Mouse (Mus musculus): ENCODE data around the gene Sirpb1b. TPM values are rescaled to one million over a fixed set of nuclear protein-coding genes. Genes with fewer than 3 reads are reported as not detected.
"Not testable (repeated sequence)": the region's sequence is repeated elsewhere in the genome, so short reads cannot be mapped to it uniquely, and the experiment has no call there.

The Sirpb1b gene
- polyA plus RNA-seq, 1 experiment from 2014 or later: 0.18 TPM

DNA sequence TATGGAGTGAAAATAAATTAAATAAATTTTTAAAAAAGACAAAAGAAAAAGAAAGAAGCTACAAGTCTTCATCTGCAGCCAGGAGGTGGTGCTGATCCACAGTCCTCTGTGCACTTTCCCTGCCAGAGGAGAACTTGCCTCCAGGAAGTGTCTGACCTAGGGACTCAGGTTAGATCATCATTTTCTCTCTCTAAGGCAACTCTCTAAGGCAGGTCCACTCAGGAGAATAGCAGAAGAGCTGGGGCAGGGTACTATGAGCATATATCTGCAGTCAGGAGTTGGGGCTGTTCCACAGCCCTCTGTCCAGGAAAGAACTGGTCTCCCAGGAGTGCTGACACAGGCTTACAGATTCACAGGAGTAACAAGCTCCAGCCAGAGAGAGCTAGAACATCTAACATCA lies 46.3 kb downstream of the Sirpb1b start:
- TF ChIP-seq EP300 (optimal IDR thresholded peaks at IDR 0.05): no peak
- no peak for TF ChIP-seq CTCF (IDR thresholded peaks at IDR 0.05; ENCODE audit: low read depth)
- no peaks in the 10 kb centered on the region for H3K4me1 ChIP-seq (replicated peaks; ENCODE audit: control insufficient read depth, insufficient read depth)
- H3K9me3 ChIP-seq (ENCODE audit: control insufficient read depth, low read length): no peaks in the 10 kb centered on the region

GRCm38 (mm10) chr3:15513608-15514007 lies 61.3 kb downstream of the Sirpb1b start:
- DNase-seq (ENCODE audit: low spot score); H3K4me2 ChIP-seq (replicated peaks; ENCODE audit: low read depth); H3K9ac ChIP-seq (ENCODE audit: low read length); H3K27me3 ChIP-seq (ENCODE audit: control insufficient read depth, insufficient read depth, low read length); H3K27ac ChIP-seq (replicated peaks); H3K9me3 ChIP-seq (ENCODE audit: control insufficient read depth, low read length); H3K4me1 ChIP-seq (replicated peaks; ENCODE audit: control insufficient read depth, insufficient read depth); ATAC-seq (ENCODE audit: low FRiP score, low TSS enrichment); H3K4me3 ChIP-seq (ENCODE audit: low read depth, low read length); H3K36me3 ChIP-seq (ENCODE audit: control insufficient read depth, insufficient read depth, low read length): not testable (repeated sequence)
- WGBS: 85% methylated on average over 9 of the region's 11 CpGs

More for the DNA sequence above, 46.3 kb downstream of the Sirpb1b start:
- ATAC-seq (ENCODE audit: low FRiP score, low TSS enrichment): no peak
- H3K27ac ChIP-seq (replicated peaks): no peak overlapping the region
- H3K4me3 ChIP-seq (ENCODE audit: low read depth, low read length): no peak overlapping the region
- H3K9ac ChIP-seq (ENCODE audit: low read length): no peak overlapping the region
- no peak overlapping the region for H3K4me2 ChIP-seq (replicated peaks; ENCODE audit: low read depth)
- H3K27me3 ChIP-seq (ENCODE audit: control insufficient read depth, insufficient read depth, low read length): no peaks in the 10 kb centered on the region
- no peaks in the 10 kb centered on the region for H3K36me3 ChIP-seq (ENCODE audit: control insufficient read depth, insufficient read depth, low read length)
- DNase-seq (ENCODE audit: low spot score): no peak

DNA sequence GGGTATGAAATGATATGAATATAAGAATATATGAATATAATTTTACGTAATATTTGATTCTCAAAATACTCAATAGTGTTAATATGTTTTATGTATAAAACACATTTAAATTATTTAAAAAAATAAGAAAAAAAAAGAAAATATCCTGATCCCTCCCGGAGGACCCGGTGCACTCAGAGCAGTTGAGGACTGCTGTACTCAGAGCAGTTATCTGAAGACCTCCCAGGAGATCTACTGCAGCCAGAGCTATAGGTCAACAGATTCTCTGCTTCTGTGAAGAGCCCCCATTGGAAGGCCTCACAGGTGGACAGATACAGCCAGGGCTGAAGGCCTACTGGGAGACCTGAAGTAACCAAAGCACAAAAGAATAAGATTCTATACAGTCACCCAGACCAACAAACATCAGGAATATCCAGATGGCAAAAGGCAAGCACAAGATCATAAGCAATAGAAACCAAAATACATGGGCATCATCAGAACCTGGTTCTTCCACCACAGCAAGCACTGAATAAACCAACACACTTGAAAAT lies 67.0 kb downstream of the Sirpb1b start:
- not testable (repeated sequence) for DNase-seq (ENCODE audit: low spot score); H3K27ac ChIP-seq (replicated peaks)

DNA sequence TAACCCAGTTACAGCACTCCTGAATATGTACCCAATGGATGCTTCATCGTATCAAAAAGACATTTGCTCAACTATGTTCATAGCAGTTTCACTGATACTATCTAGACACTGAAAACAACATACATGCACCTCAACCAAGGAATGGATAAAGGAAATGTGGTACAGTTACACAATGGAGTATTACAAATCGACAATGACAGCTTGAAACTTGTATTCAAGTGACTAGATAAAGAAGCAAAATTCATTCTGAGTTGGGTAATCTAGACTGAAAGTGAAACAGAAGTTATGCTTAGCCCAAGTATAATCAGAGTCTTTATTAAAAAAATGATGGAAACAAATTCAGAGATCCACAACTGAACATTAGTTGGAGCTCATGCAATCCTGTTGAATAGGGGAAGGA lies 100.0 kb downstream of the Sirpb1b start:
- not testable (repeated sequence) for H3K27me3 ChIP-seq (ENCODE audit: control insufficient read depth, insufficient read depth, low read length); H3K4me3 ChIP-seq (ENCODE audit: low read depth, low read length); H3K4me2 ChIP-seq (replicated peaks; ENCODE audit: low read depth); H3K9me3 ChIP-seq (ENCODE audit: control insufficient read depth, low read length); H3K36me3 ChIP-seq (ENCODE audit: control insufficient read depth, insufficient read depth, low read length); H3K27ac ChIP-seq (replicated peaks); H3K9ac ChIP-seq (ENCODE audit: low read length); DNase-seq (ENCODE audit: low spot score); H3K4me1 ChIP-seq (replicated peaks; ENCODE audit: control insufficient read depth, insufficient read depth); ATAC-seq (ENCODE audit: low FRiP score, low TSS enrichment)
- WGBS: 77% methylated on average over 1 of the region's 2 CpGs

More for the DNA sequence above, 67.0 kb downstream of the Sirpb1b start:
- not testable (repeated sequence) for H3K36me3 ChIP-seq (ENCODE audit: control insufficient read depth, insufficient read depth, low read length); H3K4me1 ChIP-seq (replicated peaks; ENCODE audit: control insufficient read depth, insufficient read depth); H3K9ac ChIP-seq (ENCODE audit: low read length); H3K9me3 ChIP-seq (ENCODE audit: control insufficient read depth, low read length); H3K27me3 ChIP-seq (ENCODE audit: control insufficient read depth, insufficient read depth, low read length); H3K4me3 ChIP-seq (ENCODE audit: low read depth, low read length); ATAC-seq (ENCODE audit: low FRiP score, low TSS enrichment); H3K4me2 ChIP-seq (replicated peaks; ENCODE audit: low read depth)
- WGBS: 82% methylated on average over 3 of the region's 3 CpGs

DNA sequence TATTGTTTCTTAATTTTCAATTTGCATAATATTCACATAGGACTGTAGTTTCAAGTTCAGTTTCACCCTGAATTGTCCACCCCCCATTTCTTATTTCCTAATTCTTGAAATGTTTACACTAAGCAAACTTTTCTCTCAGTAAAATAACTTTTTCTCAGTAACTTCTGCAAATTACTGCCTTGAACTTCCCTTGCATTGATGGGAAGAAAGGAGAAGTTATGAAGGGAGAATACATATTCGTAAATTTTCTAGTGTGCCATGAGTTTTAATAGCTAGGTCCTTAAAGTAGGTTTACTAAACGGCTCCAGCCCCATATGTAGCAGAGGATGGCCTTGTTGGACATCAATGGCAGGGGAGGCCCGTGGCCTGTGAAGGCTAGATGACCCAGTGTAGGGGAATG lies 104.7 kb downstream of the Sirpb1b start:
- not testable (repeated sequence) for H3K9me3 ChIP-seq (ENCODE audit: control insufficient read depth, low read length); H3K4me3 ChIP-seq (ENCODE audit: low read depth, low read length); H3K4me1 ChIP-seq (replicated peaks; ENCODE audit: control insufficient read depth, insufficient read depth); H3K4me2 ChIP-seq (replicated peaks; ENCODE audit: low read depth); ATAC-seq (ENCODE audit: low FRiP score, low TSS enrichment); H3K27me3 ChIP-seq (ENCODE audit: control insufficient read depth, insufficient read depth, low read length); H3K27ac ChIP-seq (replicated peaks); H3K9ac ChIP-seq (ENCODE audit: low read length); DNase-seq (ENCODE audit: low spot score); H3K36me3 ChIP-seq (ENCODE audit: control insufficient read depth, insufficient read depth, low read length)
- 82% methylated on average over 1 of the region's 3 CpGs for WGBS

Other genes with a start within 250 kb of the Sirpb1b start
- gene Gm9733, start 242.8 kb downstream of the Sirpb1b start, polyA plus RNA-seq (2015; fragmentation: Nextera tagmentation; extraction: Ambion mirVana): not detected in 2 replicates
- gene Sirpb1a, start 148.5 kb downstream of the Sirpb1b start, polyA plus RNA-seq (2015; fragmentation: Nextera tagmentation; extraction: Ambion mirVana): 0.10 TPM in 1 of 2 replicates, not detected in the other